Mouse (Mus musculus) hematopoietic stem cell, adult 5-6 weeks (primary cell): ENCODE results near the gene Dph1. TPM values are rescaled to one million over a fixed set of nuclear protein-coding genes. Genes with fewer than 3 reads are reported as not detected.

ENCODE experiments used
- ATAC-seq, 2 experiments: fragments of 125-278 bp in 1 of 2; replicated peaks in 1 of 2; 2 replicates each; pipeline ENCODE4 v1.8.0; 2016 to 2017; ENCODE audit warnings: inconsistent platforms in 2 of 2, mild to moderate bottlenecking in 2 of 2, moderate number of reproducible peaks in 2 of 2, low read depth in 1 of 2, moderate TSS enrichment in 1 of 2; ENCODE audit not compliant: low FRiP score in 2 of 2, poor library complexity in 2 of 2, severe bottlenecking in 2 of 2, insufficient read depth in 1 of 2, low TSS enrichment in 1 of 2
- total RNA-seq: library from RNA; stranded (forward); fragments of 172-1452, 232-1000 nt; gene quantifications from 2 replicates; pipeline ENCODE4 v1.2.3, GENCODE M21; 2017

Gene Dph1
- 7.8 and 14.0 TPM in 2 replicates for total RNA-seq

- no peak for ATAC-seq
Measured at GRCm38 (mm10) chr11:75190905-75191441, at the start of gene Dph1. Gene Dph1 (minus strand): TSS chr11:75191241.

GRCm38 (mm10) chr11:75240158-75240934 lies 49.3 kb upstream of the Dph1 start:
- 0 out of 4 replicates have a peak, but pooled peaks of 1 of the 2 experiments have one; percentile 22 for ATAC-seq

GRCm38 (mm10) chr11:75234745-75235144 lies 43.7 kb upstream of the Dph1 start:
- ATAC-seq, result no peak

- no peak for ATAC-seq
Measured at GRCm38 (mm10) chr11:75232434-75232833, 41.4 kb upstream of the Dph1 start.

GRCm38 (mm10) chr11:75231756-75232155 lies 40.7 kb upstream of the Dph1 start:
- peak in 1 of 2 experiments; percentile 40; a peak in 1 of 4 replicates for ATAC-seq

- ATAC-seq, result no peak
Measured at GRCm38 (mm10) chr11:75230272-75230760, 39.3 kb upstream of the Dph1 start.

GRCm38 (mm10) chr11:75229289-75229688 lies 38.2 kb upstream of the Dph1 start:
- no peak for ATAC-seq

DNA sequence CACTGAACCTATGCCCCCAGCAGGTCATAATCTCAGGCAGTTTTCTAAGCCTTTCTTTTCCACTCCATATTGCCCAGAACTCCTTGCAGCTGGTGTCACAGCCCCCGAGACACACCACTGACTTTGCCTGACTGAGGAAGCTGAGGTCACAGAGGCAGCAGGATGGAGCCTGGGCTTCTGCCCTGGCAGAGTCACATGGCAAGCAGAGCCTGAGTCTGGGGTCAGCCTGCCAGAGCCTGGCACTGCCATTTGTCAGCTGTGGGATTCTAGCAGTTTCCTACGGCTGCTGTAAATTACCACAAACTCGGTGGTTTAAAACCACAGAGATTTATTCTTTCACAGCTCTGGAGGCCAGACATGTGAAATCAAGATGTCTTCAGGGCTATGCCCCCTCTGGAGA lies 36.6 kb upstream of the Dph1 start:
- ATAC-seq, result peak; percentile 68 to 92

- no peak for ATAC-seq
Measured at GRCm38 (mm10) chr11:75224835-75225234, 33.8 kb upstream of the Dph1 start.

DNA sequence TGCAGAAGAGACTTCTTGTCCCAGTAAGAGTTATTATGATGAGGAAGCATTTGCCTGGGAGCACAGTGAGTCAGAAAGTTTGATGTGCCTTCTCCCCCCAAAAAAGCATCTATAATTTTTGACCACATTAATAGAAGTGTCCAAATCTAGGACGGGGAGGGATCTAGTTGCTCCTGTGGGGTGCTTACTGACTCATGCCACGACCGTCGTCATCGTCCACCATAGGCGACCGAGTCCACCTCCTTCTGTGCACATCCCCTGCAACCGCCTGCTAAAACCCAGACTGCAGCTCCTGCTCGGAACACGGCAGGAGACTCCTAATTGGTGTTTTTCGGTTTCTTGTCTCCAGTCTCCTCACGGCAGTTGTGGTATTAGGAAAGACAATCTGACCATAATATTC lies 33.0 kb upstream of the Dph1 start:
- ATAC-seq, result no peak

GRCm38 (mm10) chr11:75220517-75221145 lies 29.6 kb upstream of the Dph1 start:
- no peak for ATAC-seq

DNA sequence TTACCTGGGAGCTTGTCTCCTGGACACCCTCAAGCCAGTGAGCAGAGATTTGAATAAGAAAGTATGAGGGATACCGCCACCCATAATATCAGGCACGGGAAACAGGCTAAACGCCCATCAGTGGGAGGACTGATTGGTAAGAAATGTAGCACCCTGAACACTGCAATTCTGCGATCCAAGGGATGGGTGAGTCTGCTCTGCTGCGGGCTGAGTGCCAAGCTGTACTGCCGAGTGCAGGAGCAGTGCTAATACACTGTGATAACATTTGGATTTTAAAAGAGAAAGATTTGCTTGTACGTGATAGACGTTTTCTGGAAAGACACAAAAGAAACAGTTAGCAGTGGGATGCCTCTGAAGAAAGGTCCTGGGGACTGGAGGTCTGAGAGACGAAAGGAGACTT lies 29.1 kb upstream of the Dph1 start:
- ATAC-seq, result no peak

- no peak for ATAC-seq
Measured at GRCm38 (mm10) chr11:75214081-75214950, 23.3 kb upstream of the Dph1 start.

GRCm38 (mm10) chr11:75213372-75214080 lies 22.5 kb upstream of the Dph1 start:
- no peak for ATAC-seq

GRCm38 (mm10) chr11:75212876-75213275 lies 21.8 kb upstream of the Dph1 start:
- no peak for ATAC-seq

DNA sequence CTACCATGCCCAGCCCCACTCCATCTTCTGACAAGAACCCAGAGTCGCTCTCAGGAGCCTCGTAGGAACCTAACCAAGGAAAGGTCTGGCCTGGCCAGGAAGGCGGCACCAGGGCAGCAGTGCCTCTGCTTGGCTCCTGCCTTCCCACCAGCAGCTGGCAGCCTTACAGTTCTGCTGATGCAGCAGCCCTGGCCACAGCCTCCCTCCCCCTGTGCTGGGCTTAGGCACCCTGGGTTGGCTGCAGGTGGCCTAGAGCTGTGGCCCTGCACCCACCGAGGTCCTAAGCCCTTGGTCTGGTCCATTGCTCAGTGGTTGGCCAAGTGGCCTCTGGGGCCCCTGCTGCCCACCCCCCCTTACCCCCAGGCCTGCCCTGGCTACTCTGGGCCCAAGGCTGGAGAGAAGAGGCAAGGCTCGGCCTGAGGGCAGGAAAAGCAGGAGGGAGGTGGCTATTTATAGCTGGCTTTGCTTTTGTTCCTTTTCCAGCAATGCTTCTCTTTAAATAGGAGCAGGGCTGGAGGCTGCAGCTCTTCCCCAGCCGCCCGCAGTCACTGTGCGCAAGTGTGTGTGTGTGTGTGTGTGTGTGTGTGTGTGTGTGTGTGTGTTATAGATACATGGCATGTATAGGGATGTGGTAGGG lies 21.1 kb upstream of the Dph1 start:
- ATAC-seq, result peak; percentile 59 to 62; a peak in 3 of 4 replicates
